Mouse (Mus musculus) embryonic facial prominence, embryonic 14.5 days (tissue): ENCODE measurements around the gene Ier5. TPM values are rescaled to one million over a fixed set of nuclear protein-coding genes. Genes with fewer than 3 reads are reported as not detected.

ENCODE experiments used
- ATAC-seq: fragments of 200-750 bp; cut with Nextera tagmentation; 2 replicates; pipeline ENCODE4 v1.8.0; 2017; ENCODE audit warnings: low read depth, moderate number of reproducible peaks, moderate TSS enrichment
- DNase-seq: peaks from one replicate; pipeline ENCODE4 v3.0.0-alpha.2; 2015; ENCODE audit warnings: low spot score
- H3K27ac ChIP-seq: fragments of 300-500 bp; sonication (generic); replicated peaks from 2 replicates; pipeline ENCODE4 v1.5.1; 2014; ENCODE audit warnings: low read depth, mild to moderate bottlenecking, low read length, moderate library complexity
- H3K27me3 ChIP-seq: fragments of 300-500 bp; sonication (generic); replicated peaks from 2 replicates; pipeline ENCODE4 v1.6.1; 2014; ENCODE audit warnings: low read length; ENCODE audit not compliant: control insufficient read depth, insufficient read depth
- H3K36me3 ChIP-seq: fragments of 300-500 bp; sonication (generic); 2 replicates; pipeline ENCODE4 v1.6.1; 2014; ENCODE audit warnings: low read length, mixed read lengths; ENCODE audit not compliant: control insufficient read depth, insufficient read depth
- H3K4me1 ChIP-seq: fragments of 300-500 bp; sonication (generic); 2 replicates; pipeline ENCODE4 v1.6.1; 2014; ENCODE audit warnings: antibody characterized with exemption, low read length; ENCODE audit not compliant: control insufficient read depth, insufficient read depth
- H3K4me2 ChIP-seq: fragments of 300-500 bp; sonication (generic); 2 replicates; pipeline ENCODE4 v1.6.1; 2014; ENCODE audit warnings: low read depth, mild to moderate bottlenecking, low read length, moderate library complexity, mixed read lengths
- H3K4me3 ChIP-seq: fragments of 300-500 bp; sonication (generic); 2 replicates; pipeline ENCODE4 v1.5.1; 2014; ENCODE audit warnings: low read depth, mild to moderate bottlenecking, low read length
- H3K9ac ChIP-seq: fragments of 300-500 bp; sonication (generic); 2 replicates; pipeline ENCODE4 v1.6.1; 2014; ENCODE audit warnings: low read depth, mild to moderate bottlenecking, low read length, moderate library complexity, mixed read lengths
- H3K9me3 ChIP-seq: fragments of 300-500 bp; sonication (generic); 2 replicates; pipeline ENCODE4 v1.6.1; 2016; ENCODE audit warnings: low read length; ENCODE audit not compliant: control insufficient read depth
- WGBS: fragments of 180-500 bp; shearing (Covaris S2); extraction: QIAGEN DNeasy Blood & Tissue Kit; methylation state at CpG from one replicate; pipeline ENCODE4 v1.1.7; 2014; 5-methylcytosine and 5-hydroxymethylcytosine counted together
- polyA plus RNA-seq: library from polyadenylated mRNA; unstranded; fragments of >200 nt; fragmentation: Nextera tagmentation; extraction: Ambion mirVana; gene quantifications from 2 replicates; pipeline ENCODE4 v1.2.1, GENCODE M21; 2014

The Ier5 gene
- polyA plus RNA-seq, 1 experiment from 2014 or later, result 11.0 TPM

DNA sequence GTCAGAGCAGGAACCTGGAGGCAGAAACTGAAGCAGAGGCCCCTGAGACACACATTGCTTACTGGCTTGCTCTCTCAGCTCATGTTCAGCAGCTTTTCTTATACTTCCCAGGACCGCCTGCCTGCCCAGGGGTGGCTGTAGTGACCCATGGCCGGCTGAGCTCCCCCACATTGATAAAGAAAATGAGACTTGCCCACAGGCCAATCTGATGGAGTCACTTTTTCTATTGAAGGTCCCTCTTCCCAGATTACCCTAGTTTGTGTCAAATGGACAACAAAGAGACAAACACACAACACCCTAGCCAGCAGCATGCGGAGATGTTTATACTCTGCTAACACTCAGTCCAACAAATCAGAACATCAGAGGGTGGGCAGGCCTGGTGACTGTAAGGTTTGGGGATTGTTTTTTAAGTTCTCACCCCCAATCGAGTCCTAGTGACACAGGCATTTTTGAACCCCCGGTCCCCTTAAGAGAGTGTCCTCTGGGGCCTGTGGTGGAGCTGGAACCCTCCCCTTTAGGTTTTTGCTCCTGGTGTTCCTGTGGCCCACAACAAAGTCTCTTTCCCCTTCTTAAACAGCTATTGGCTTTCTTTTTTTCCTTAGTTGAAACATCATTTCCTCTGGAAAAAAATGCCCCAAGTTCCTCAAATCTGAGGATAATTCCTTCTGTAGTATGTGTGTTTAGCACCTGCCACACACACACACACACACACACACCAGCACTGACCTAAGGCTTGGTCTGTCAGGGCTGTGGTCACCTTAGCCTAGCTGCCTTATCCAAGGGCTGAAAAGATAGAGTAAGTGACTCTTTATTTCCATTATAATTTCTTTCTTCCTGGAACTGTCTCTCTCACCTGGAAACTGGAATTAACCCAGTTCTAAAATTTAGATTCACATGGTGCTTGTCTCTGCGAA is 41.1 kb downstream of the Ier5 start:
- 64% methylated on average over 6 of the region's 6 CpGs for WGBS
- peaks cover 28% of the 10 kb centered on the region for H3K4me1 ChIP-seq
- H3K27ac ChIP-seq, result no peak overlapping the region
- no peak for ATAC-seq
- H3K9ac ChIP-seq, result no peak overlapping the region
- H3K9me3 ChIP-seq, result no peaks in the 10 kb centered on the region
- DNase-seq, result no peak
- H3K4me3 ChIP-seq, result no peak overlapping the region
- no peaks in the 10 kb centered on the region for H3K27me3 ChIP-seq
- H3K36me3 ChIP-seq, result no peaks in the 10 kb centered on the region
- H3K4me2 ChIP-seq, result no peak overlapping the region

DNA sequence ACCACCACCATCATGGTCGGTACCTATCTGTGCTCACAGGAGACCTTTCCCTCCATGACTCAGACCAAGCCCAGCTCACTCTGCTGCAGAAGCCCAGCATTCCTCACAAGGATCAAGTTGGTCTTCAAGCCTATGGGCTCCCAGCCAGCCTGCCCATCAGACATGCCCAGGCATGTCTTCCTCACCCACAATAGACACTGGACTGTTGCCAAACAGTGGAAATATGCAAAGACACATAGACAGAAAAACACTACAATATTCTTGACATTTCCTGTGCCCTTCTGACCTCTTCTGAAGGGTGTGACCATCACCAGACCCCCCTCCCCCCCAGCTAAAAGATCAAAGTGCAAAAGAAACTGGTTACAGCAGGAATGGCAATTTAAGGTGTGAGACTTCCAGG is 43.3 kb downstream of the Ier5 start:
- H3K4me3 ChIP-seq, result no peak overlapping the region
- H3K9ac ChIP-seq, result no peak overlapping the region
- no peaks in the 10 kb centered on the region for H3K36me3 ChIP-seq
- DNase-seq, result peak; percentile 69
- 84% methylated on average over 1 of the region's 1 CpGs for WGBS
- no peak overlapping the region for H3K4me2 ChIP-seq
- H3K9me3 ChIP-seq, result no peaks in the 10 kb centered on the region
- ATAC-seq, result no peak
- no peak overlapping the region for H3K27ac ChIP-seq
- H3K27me3 ChIP-seq, result no peaks in the 10 kb centered on the region
- peaks cover 49% of the 10 kb centered on the region for H3K4me1 ChIP-seq

DNA sequence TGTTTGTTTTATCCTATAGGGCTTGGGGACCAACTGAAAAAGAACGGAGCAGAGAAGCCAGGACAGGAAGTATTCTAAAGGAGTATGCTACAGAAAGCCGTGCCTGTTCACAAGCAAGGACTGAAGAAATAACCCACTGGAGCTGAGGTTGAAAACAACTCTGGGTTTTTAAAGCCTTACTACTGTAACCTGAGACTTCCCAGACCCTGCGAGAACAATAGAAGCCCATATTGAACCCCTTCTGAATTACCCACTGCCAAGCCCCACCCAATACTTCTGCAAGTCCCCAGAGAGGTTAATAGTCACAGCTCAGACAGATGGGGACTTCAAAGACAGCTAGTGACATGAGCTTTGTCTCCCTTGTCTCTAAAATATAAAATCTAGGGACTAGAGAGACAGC is 44.4 kb downstream of the Ier5 start:
- no peak overlapping the region for H3K9ac ChIP-seq
- peak overlapping the region; percentile 75 for H3K27ac ChIP-seq
- WGBS, result 7% methylated on average over 3 of the region's 3 CpGs
- peaks cover 53% of the 10 kb centered on the region for H3K4me1 ChIP-seq
- ATAC-seq (peak; percentile 52), DNase-seq (peak; percentile 80)
- no peak overlapping the region for H3K4me3 ChIP-seq
- no peaks in the 10 kb centered on the region for H3K27me3 ChIP-seq
- H3K9me3 ChIP-seq, result no peaks in the 10 kb centered on the region
- no peak overlapping the region for H3K4me2 ChIP-seq
- no peaks in the 10 kb centered on the region for H3K36me3 ChIP-seq

DNA sequence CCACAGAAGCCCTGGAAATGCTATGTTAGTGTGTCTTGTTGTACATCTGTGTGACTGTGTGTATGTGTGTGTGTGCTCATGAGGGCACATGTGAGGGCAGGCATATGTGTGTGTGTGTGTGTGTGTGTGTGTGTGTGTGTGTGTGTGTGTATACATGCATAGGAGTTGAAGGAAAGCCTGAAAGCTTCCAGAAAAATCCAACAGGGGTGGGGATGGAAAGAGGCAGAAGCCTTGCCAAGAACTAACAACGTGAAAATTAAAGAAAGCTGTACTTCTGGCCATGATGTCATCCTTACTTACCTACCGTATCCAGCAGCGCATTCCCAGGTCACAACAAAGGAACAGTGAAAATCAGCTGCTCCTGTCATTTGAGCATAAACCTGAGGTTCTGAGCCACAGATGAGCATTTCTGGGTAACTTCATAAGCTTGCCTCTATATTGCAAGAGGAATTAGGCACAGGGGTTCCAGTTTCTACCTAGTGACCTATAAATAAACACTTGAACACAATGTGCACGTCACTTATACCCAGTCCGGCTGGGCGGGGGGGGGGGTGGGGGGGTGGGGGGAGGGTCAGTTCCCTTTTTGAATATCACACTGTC is 45.0 kb downstream of the Ier5 start:
- no peak overlapping the region for H3K9ac ChIP-seq
- no peaks in the 10 kb centered on the region for H3K36me3 ChIP-seq
- DNase-seq (peak; percentile 84), ATAC-seq (peak; percentile 24; the same call in 1 of the 2 replicates)
- no peaks in the 10 kb centered on the region for H3K9me3 ChIP-seq
- H3K27ac ChIP-seq, result peak overlapping the region; percentile 75
- no peak overlapping the region for H3K4me2 ChIP-seq
- H3K4me3 ChIP-seq, result no peak overlapping the region
- peaks cover 50% of the 10 kb centered on the region for H3K4me1 ChIP-seq
- H3K27me3 ChIP-seq, result no peaks in the 10 kb centered on the region
- 19% methylated on average over 6 of the region's 6 CpGs for WGBS

DNA sequence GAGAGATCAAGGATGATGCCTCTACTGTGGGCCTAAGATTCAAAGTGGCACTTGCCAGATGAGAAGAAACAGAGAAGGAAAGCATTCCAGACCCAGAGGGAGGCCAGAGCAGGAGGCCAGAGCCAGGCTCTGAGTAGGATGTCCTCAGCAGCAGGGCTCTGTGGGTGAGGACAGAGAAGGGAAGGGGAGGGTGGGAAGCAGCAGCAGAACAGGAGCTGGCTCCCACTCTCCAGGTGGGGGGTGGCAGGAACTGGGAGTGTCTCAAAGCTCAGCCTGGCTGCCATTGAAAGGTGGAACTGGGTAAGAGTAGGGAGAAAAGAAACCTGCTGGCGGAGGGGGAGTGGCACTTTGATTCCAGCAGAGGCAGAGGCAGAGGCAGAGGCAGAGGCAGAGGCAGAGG is 46.1 kb downstream of the Ier5 start:
- H3K4me1 ChIP-seq, result peaks cover 49% of the 10 kb centered on the region
- no peaks in the 10 kb centered on the region for H3K27me3 ChIP-seq
- no peaks in the 10 kb centered on the region for H3K36me3 ChIP-seq
- no peak for DNase-seq
- no peaks in the 10 kb centered on the region for H3K9me3 ChIP-seq
- H3K4me3 ChIP-seq, result no peak overlapping the region
- 74% methylated on average over 1 of the region's 1 CpGs for WGBS
- H3K27ac ChIP-seq, result peak overlapping the region; percentile 78
- H3K4me2 ChIP-seq, result no peak overlapping the region
- no peak for ATAC-seq
- no peak overlapping the region; the same call in 1 of the 2 replicates for H3K9ac ChIP-seq

DNA sequence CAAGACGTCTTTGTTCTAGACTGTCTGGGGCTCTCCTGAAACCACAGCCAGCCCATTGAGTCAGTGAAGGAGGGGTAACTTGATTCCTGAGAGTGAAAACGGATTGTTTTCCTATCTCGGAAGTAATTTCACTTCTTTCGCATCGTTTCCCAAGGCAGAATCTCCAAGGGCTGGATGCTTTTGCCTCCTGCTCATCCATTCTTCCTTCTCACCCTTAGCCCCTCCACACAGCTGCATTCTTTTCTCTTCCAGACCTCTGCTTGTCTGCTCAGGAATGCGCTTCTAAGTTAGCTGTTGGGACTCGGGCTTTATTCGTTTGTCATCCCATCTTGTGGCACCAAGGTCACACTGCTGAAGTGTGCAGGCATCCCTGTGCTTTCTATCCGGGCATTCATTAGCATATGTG is 46.7 kb downstream of the Ier5 start:
- DNase-seq, result peak; percentile 71
- peak; percentile 51 for ATAC-seq
- Histone ChIP-seq H3K9ac (peak overlapping the region; percentile 1; the same call in 1 of the 2 replicates), H3K4me2 (no peak overlapping the region), H3K4me1 (peaks cover 49% of the 10 kb centered on the region), H3K9me3 (no peaks in the 10 kb centered on the region), H3K27ac (peak overlapping the region; percentile 78), H3K4me3 (no peak overlapping the region), H3K36me3 (no peaks in the 10 kb centered on the region), H3K27me3 (no peaks in the 10 kb centered on the region)
- 12% methylated on average over 9 of the region's 9 CpGs for WGBS

DNA sequence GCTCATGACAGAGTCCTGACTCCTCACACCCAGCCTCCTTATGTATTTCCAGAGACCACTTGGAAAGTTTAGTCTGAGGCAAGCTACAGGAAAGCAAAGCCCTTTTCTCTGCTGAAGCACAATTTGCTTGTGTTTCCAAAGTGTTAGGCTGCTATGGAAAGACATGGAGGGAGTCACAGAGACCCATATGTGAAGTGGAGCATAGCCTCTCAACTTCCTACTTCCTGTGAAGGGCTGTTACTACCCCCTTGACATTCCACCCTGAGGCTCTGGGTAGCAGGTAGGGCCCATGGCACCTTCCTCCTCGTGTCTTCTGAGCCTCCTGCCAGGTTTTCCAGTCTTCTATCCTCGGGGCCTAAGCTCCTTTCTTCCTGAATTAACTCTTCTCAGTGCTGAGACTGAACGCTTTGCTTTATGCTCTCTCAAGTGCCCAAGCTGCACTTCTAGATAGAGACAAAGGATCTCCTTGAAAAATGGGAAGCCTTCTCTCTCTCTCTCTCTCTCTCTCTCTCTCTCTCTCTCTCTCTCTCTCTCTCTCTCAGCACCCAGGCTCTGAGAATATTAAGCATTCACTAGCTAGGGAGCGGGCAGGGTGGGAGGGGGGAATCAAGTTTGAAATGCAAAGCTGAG is 47.2 kb downstream of the Ier5 start:
- Histone ChIP-seq H3K4me1 (peaks cover 49% of the 10 kb centered on the region), H3K9me3 (no peaks in the 10 kb centered on the region), H3K27me3 (no peaks in the 10 kb centered on the region), H3K27ac (peak overlapping the region; percentile 78), H3K9ac (peak overlapping the region; percentile 1; the same call in 1 of the 2 replicates), H3K4me2 (no peak overlapping the region), H3K4me3 (no peak overlapping the region), H3K36me3 (no peaks in the 10 kb centered on the region)
- WGBS, result 21% methylated on average over 4 of the region's 4 CpGs
- DNase-seq (no peak), ATAC-seq (no peak)

DNA sequence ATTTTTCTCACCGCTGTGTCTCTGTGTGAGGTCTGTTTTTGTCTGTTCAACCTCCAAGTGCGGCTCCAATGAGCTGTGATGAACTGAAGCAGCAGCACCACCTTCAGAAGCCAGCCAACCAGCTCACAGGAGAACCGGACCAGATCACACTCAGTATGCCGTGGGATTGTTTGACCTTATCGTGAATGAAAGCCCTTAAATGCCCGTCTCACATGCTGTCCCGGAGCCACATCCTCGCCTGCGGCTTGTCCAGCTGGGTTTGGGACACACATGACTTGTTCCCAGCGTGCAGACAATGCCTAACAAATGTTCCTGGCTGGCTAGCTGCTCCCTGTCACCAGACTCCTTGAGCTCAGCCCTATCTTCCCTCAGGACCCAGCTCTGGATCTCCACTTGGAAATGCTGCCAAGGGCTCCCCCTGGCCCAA is 47.7 kb downstream of the Ier5 start:
- no peak overlapping the region for H3K4me2 ChIP-seq
- no peaks in the 10 kb centered on the region for H3K27me3 ChIP-seq
- no peak overlapping the region; the same call in 1 of the 2 replicates for H3K9ac ChIP-seq
- peak overlapping the region; percentile 78 for H3K27ac ChIP-seq
- ATAC-seq (no peak), DNase-seq (peak; percentile 39)
- no peaks in the 10 kb centered on the region for H3K36me3 ChIP-seq
- H3K4me1 ChIP-seq, result peaks cover 49% of the 10 kb centered on the region
- H3K4me3 ChIP-seq, result no peak overlapping the region
- no peaks in the 10 kb centered on the region for H3K9me3 ChIP-seq
- 45% methylated on average over 10 of the region's 10 CpGs for WGBS
